Mouse (Mus musculus) embryonic facial prominence, embryonic 10.5 days (tissue): Measurements from ENCODE around the gene Simc1. TPM values are rescaled to one million over a fixed set of nuclear protein-coding genes. Genes with fewer than 3 reads are reported as not detected.
A peak's percentile ranks its signal among the peaks of the same experiment; 100 is the strongest.

ENCODE experiments used
- DNase-seq: peaks from one replicate; pipeline ENCODE4 v3.0.0-alpha.2; 2017; ENCODE audit warnings: low spot score
- H3K27ac ChIP-seq: fragments of 300-500 bp; sonication (generic); replicated peaks from 2 replicates; pipeline ENCODE4 v1.5.1; 2016; ENCODE audit warnings: mild to moderate bottlenecking
- H3K27me3 ChIP-seq: fragments of 300-500 bp; sonication (generic); replicated peaks from 2 replicates; pipeline ENCODE4 v1.6.1; 2016; ENCODE audit warnings: low read depth, mild to moderate bottlenecking; ENCODE audit not compliant: poor library complexity, severe bottlenecking
- H3K36me3 ChIP-seq: fragments of 300-500 bp; sonication (generic); replicated peaks from 2 replicates; pipeline ENCODE4 v1.6.1; 2016; ENCODE audit warnings: mild to moderate bottlenecking, moderate library complexity
- H3K4me1 ChIP-seq: fragments of 300-500 bp; sonication (generic); 2 replicates; pipeline ENCODE4 v1.6.1; 2016
- H3K4me3 ChIP-seq: fragments of 300-500 bp; sonication (generic); 2 replicates; pipeline ENCODE4 v1.5.1; 2016; ENCODE audit warnings: mild to moderate bottlenecking, moderate library complexity
- H3K9me3 ChIP-seq: fragments of 300-500 bp; sonication (generic); 2 replicates; pipeline ENCODE4 v1.6.1; 2016; ENCODE audit warnings: mild to moderate bottlenecking
- WGBS: fragments of 180-500 bp; shearing (Covaris S2); methylation state at CpG from one replicate; pipeline ENCODE4 v1.1.7; 2016; 5-methylcytosine and 5-hydroxymethylcytosine counted together
- polyA plus RNA-seq: library from polyadenylated mRNA; unstranded; fragments of >200 nt; fragmentation: Nextera tagmentation; extraction: Ambion mirVana; gene quantifications from 2 replicates; pipeline ENCODE4 v1.2.1, GENCODE M21; 2016

Simc1 gene
- polyA plus RNA-seq, 1 experiment from 2014 or later: 20.4 TPM

- no peaks in the 10 kb centered on the region for H3K9me3 ChIP-seq
- H3K4me3 ChIP-seq: no peak overlapping the region
- 97% methylated on average over 1 of the region's 1 CpGs for WGBS
- DNase-seq: no peak
- peaks cover 98% of the 10 kb centered on the region for H3K36me3 ChIP-seq
- no peaks in the 10 kb centered on the region for H3K27me3 ChIP-seq
- no peak overlapping the region for H3K27ac ChIP-seq
- H3K4me1 ChIP-seq: no peaks in the 10 kb centered on the region
Observed at GRCm38 (mm10) chr13:54557652-54558051, 54.1 kb downstream of the Simc1 start.

GRCm38 (mm10) chr13:54559656-54560055 is 56.1 kb downstream of the Simc1 start:
- peaks cover 92% of the 10 kb centered on the region for H3K36me3 ChIP-seq
- DNase-seq: no peak
- H3K27ac ChIP-seq: no peak overlapping the region
- 98% methylated on average over 2 of the region's 2 CpGs for WGBS
- H3K4me3 ChIP-seq: no peak overlapping the region
- H3K4me1 ChIP-seq: peaks cover 9% of the 10 kb centered on the region
- no peaks in the 10 kb centered on the region for H3K27me3 ChIP-seq
- no peaks in the 10 kb centered on the region for H3K9me3 ChIP-seq

GRCm38 (mm10) chr13:54560608-54561007 is 57.0 kb downstream of the Simc1 start:
- 92% methylated on average over 7 of the region's 7 CpGs for WGBS
- Histone ChIP-seq H3K36me3 (peaks cover 83% of the 10 kb centered on the region), H3K9me3 (no peaks in the 10 kb centered on the region), H3K4me3 (no peak overlapping the region), H3K27me3 (no peaks in the 10 kb centered on the region), H3K27ac (no peak overlapping the region), H3K4me1 (peaks cover 12% of the 10 kb centered on the region)
- DNase-seq: no peak

- WGBS: 87% methylated on average over 7 of the region's 7 CpGs
- Histone ChIP-seq H3K9me3 (no peaks in the 10 kb centered on the region), H3K27ac (no peak overlapping the region), H3K27me3 (no peaks in the 10 kb centered on the region), H3K36me3 (peaks cover 63% of the 10 kb centered on the region), H3K4me3 (no peak overlapping the region), H3K4me1 (peaks cover 17% of the 10 kb centered on the region)
- DNase-seq: no peak
Observed at GRCm38 (mm10) chr13:54562562-54562961, 59.0 kb downstream of the Simc1 start.

GRCm38 (mm10) chr13:54564232-54565200 is 60.9 kb downstream of the Simc1 start:
- peak overlapping the region; percentile 89 for H3K4me3 ChIP-seq
- H3K4me1 ChIP-seq: peaks cover 21% of the 10 kb centered on the region
- no peaks in the 10 kb centered on the region for H3K9me3 ChIP-seq
- peak overlapping the region; percentile 94 for H3K27ac ChIP-seq
- H3K36me3 ChIP-seq: peaks cover 44% of the 10 kb centered on the region
- WGBS: 14% methylated on average over 45 of the region's 45 CpGs
- DNase-seq: no peak
- no peaks in the 10 kb centered on the region for H3K27me3 ChIP-seq

- peaks cover 37% of the 10 kb centered on the region for H3K36me3 ChIP-seq
- no peaks in the 10 kb centered on the region for H3K27me3 ChIP-seq
- H3K9me3 ChIP-seq: no peaks in the 10 kb centered on the region
- H3K4me1 ChIP-seq: peaks cover 21% of the 10 kb centered on the region
- H3K4me3 ChIP-seq: peak within 1 kb of the TSS; percentile 89
- peak; percentile 95 for DNase-seq
- WGBS: under 1% methylated on average over 27 of the region's 27 CpGs
- peak within 1 kb of the TSS; percentile 94 for H3K27ac ChIP-seq
Observed at GRCm38 (mm10) chr13:54565201-54565581, 61.6 kb downstream of the Simc1 start, which contains the start of gene 4833439L19Rik. TSS of gene 4833439L19Rik (minus strand) at chr13:54565435.

GRCm38 (mm10) chr13:54565594-54566345 is 62.2 kb downstream of the Simc1 start:
- H3K4me3 ChIP-seq: peak overlapping the region; percentile 89
- no peaks in the 10 kb centered on the region for H3K9me3 ChIP-seq
- no peaks in the 10 kb centered on the region for H3K27me3 ChIP-seq
- peak; percentile 61 for DNase-seq
- 37% methylated on average over 8 of the region's 8 CpGs for WGBS
- peaks cover 21% of the 10 kb centered on the region for H3K4me1 ChIP-seq
- peaks cover 31% of the 10 kb centered on the region for H3K36me3 ChIP-seq
- H3K27ac ChIP-seq: peak overlapping the region; percentile 94

- peaks cover 8% of the 10 kb centered on the region for H3K27me3 ChIP-seq
- no peaks in the 10 kb centered on the region for H3K9me3 ChIP-seq
- no peak for DNase-seq
- no peak overlapping the region for H3K4me3 ChIP-seq
- H3K27ac ChIP-seq: no peak overlapping the region
- 41% methylated on average over 5 of the region's 5 CpGs for WGBS
- peaks cover 5% of the 10 kb centered on the region for H3K36me3 ChIP-seq
- peaks cover 21% of the 10 kb centered on the region for H3K4me1 ChIP-seq
Observed at GRCm38 (mm10) chr13:54568380-54568779, 64.8 kb downstream of the Simc1 start.

GRCm38 (mm10) chr13:54569282-54569681 is 65.7 kb downstream of the Simc1 start:
- H3K4me1 ChIP-seq: peaks cover 16% of the 10 kb centered on the region
- H3K9me3 ChIP-seq: no peaks in the 10 kb centered on the region
- WGBS: 49% methylated on average over 1 of the region's 1 CpGs
- no peaks in the 10 kb centered on the region for H3K36me3 ChIP-seq
- H3K27ac ChIP-seq: no peak overlapping the region
- H3K4me3 ChIP-seq: no peak overlapping the region
- DNase-seq: no peak
- H3K27me3 ChIP-seq: peaks cover 17% of the 10 kb centered on the region

GRCm38 (mm10) chr13:54570736-54571135 is 67.2 kb downstream of the Simc1 start:
- Histone ChIP-seq H3K27ac (no peak overlapping the region), H3K4me3 (no peak overlapping the region), H3K4me1 (peaks cover 15% of the 10 kb centered on the region), H3K27me3 (peaks cover 18% of the 10 kb centered on the region), H3K9me3 (no peaks in the 10 kb centered on the region), H3K36me3 (no peaks in the 10 kb centered on the region)
- WGBS: 75% methylated on average over 4 of the region's 4 CpGs
- DNase-seq: no peak

GRCm38 (mm10) chr13:54571637-54572036 is 68.1 kb downstream of the Simc1 start:
- H3K36me3 ChIP-seq: peaks cover 6% of the 10 kb centered on the region
- peaks cover 21% of the 10 kb centered on the region for H3K4me1 ChIP-seq
- H3K9me3 ChIP-seq: no peaks in the 10 kb centered on the region
- no peak overlapping the region for H3K4me3 ChIP-seq
- DNase-seq: no peak
- 54% methylated on average over 2 of the region's 2 CpGs for WGBS
- peaks cover 18% of the 10 kb centered on the region for H3K27me3 ChIP-seq
- H3K27ac ChIP-seq: no peak overlapping the region

GRCm38 (mm10) chr13:54572621-54573020 is 69.0 kb downstream of the Simc1 start:
- Histone ChIP-seq H3K27ac (no peak overlapping the region), H3K36me3 (peaks cover 16% of the 10 kb centered on the region), H3K4me1 (peaks cover 24% of the 10 kb centered on the region), H3K9me3 (no peaks in the 10 kb centered on the region), H3K27me3 (peaks cover 18% of the 10 kb centered on the region), H3K4me3 (no peak overlapping the region)
- 81% methylated on average over 4 of the region's 4 CpGs for WGBS
- DNase-seq: no peak
